Mouse (Mus musculus) lung, embryonic 14.5 days (tissue): ENCODE data around the gene Grip1. TPM values are rescaled to one million over a fixed set of nuclear protein-coding genes. Genes with fewer than 3 reads are reported as not detected.

Experiments used
- ATAC-seq: fragments of 200-750 bp; cut with Nextera tagmentation; 2 replicates; pipeline ENCODE4 v1.8.0; 2017; ENCODE audit warnings: mild to moderate bottlenecking, moderate TSS enrichment, moderate library complexity; ENCODE audit not compliant: insufficient read depth
- DNase-seq: peaks from one replicate; pipeline ENCODE4 v3.0.0-alpha.2; 2015
- H3K27ac ChIP-seq: fragments of 300-500 bp; sonication (generic); 2 replicates; pipeline ENCODE4 v1.5.1; 2014; ENCODE audit warnings: low read depth, mild to moderate bottlenecking, moderate library complexity
- H3K27me3 ChIP-seq: fragments of 300-500 bp; sonication (generic); 2 replicates; pipeline ENCODE4 v1.6.1; 2014; ENCODE audit warnings: low read length, control low read depth; ENCODE audit not compliant: insufficient read depth
- H3K36me3 ChIP-seq: fragments of 300-500 bp; sonication (generic); 2 replicates; pipeline ENCODE4 v1.6.1; 2014; ENCODE audit warnings: control low read depth; ENCODE audit not compliant: insufficient read depth
- H3K4me1 ChIP-seq: fragments of 300-500 bp; sonication (generic); 2 replicates; pipeline ENCODE4 v1.6.1; 2014; ENCODE audit warnings: antibody characterized with exemption, control low read depth; ENCODE audit not compliant: insufficient read depth
- H3K4me2 ChIP-seq: fragments of 300-500 bp; sonication (generic); 2 replicates; pipeline ENCODE4 v1.6.1; 2014; ENCODE audit warnings: mild to moderate bottlenecking
- H3K4me3 ChIP-seq: fragments of 300-500 bp; sonication (generic); 2 replicates; pipeline ENCODE4 v1.5.1; 2014; ENCODE audit warnings: low read depth, low read length
- H3K9ac ChIP-seq: fragments of 300-500 bp; sonication (generic); 2 replicates; pipeline ENCODE4 v1.6.1; 2014
- H3K9me3 ChIP-seq: fragments of 300-500 bp; sonication (generic); 2 replicates; pipeline ENCODE4 v1.6.1; 2016; ENCODE audit warnings: low read depth, low read length, control low read depth
- CTCF ChIP-seq: IDR thresholded peaks from 2 replicates; pipeline ENCODE4 v1.5.1; 2016; ENCODE audit warnings: antibody characterized with exemption, low read depth
- WGBS: fragments of 180-500 bp; shearing (Covaris S2); extraction: QIAGEN DNeasy Blood & Tissue Kit; methylation state at CpG from one replicate; pipeline ENCODE4 v1.1.7; 2014; 5-methylcytosine and 5-hydroxymethylcytosine counted together
- polyA plus RNA-seq: library from polyadenylated mRNA; unstranded; fragments of >200 nt; fragmentation: Nextera tagmentation; extraction: Ambion mirVana; gene quantifications from 2 replicates; pipeline ENCODE4 v1.2.1, GENCODE M21; 2014

Gene Grip1
- polyA plus RNA-seq, 1 experiment from 2014 or later, result 2.6 TPM

GRCm38 (mm10) chr10:119735011-119735992 lies 281.7 kb downstream of the Grip1 start:
- no peak overlapping the region for H3K4me3 ChIP-seq
- no peak overlapping the region for H3K4me2 ChIP-seq
- no peaks in the 10 kb centered on the region for H3K9me3 ChIP-seq
- no peak overlapping the region for H3K9ac ChIP-seq
- no peaks in the 10 kb centered on the region for H3K4me1 ChIP-seq
- no peak for TF ChIP-seq CTCF
- no peak for DNase-seq
- no peak for ATAC-seq
- 71% methylated on average over 19 of the region's 19 CpGs for WGBS
- no peaks in the 10 kb centered on the region for H3K36me3 ChIP-seq
- H3K27me3 ChIP-seq, result no peaks in the 10 kb centered on the region
- H3K27ac ChIP-seq, result no peak overlapping the region

- H3K4me2 ChIP-seq, result no peak overlapping the region
- DNase-seq, result no peak
- no peaks in the 10 kb centered on the region for H3K9me3 ChIP-seq
- H3K36me3 ChIP-seq, result no peaks in the 10 kb centered on the region
- TF ChIP-seq CTCF, result no peak
- H3K27ac ChIP-seq, result no peak overlapping the region
- H3K9ac ChIP-seq, result no peak overlapping the region
- H3K4me3 ChIP-seq, result no peak overlapping the region
- H3K4me1 ChIP-seq, result no peaks in the 10 kb centered on the region
- WGBS, result 71% methylated on average over 7 of the region's 7 CpGs
- no peaks in the 10 kb centered on the region for H3K27me3 ChIP-seq
- no peak for ATAC-seq
Measured at GRCm38 (mm10) chr10:119739466-119739865, 285.8 kb downstream of the Grip1 start.

- no peak overlapping the region for H3K9ac ChIP-seq
- 71% methylated on average over 8 of the region's 8 CpGs for WGBS
- ATAC-seq (no peak), DNase-seq (no peak)
- no peaks in the 10 kb centered on the region for H3K36me3 ChIP-seq
- H3K4me2 ChIP-seq, result no peak overlapping the region
- no peak overlapping the region for H3K4me3 ChIP-seq
- no peaks in the 10 kb centered on the region for H3K9me3 ChIP-seq
- TF ChIP-seq CTCF, result no peak
- no peaks in the 10 kb centered on the region for H3K27me3 ChIP-seq
- no peak overlapping the region for H3K27ac ChIP-seq
- no peaks in the 10 kb centered on the region for H3K4me1 ChIP-seq
Measured at GRCm38 (mm10) chr10:119742722-119743121, 289.1 kb downstream of the Grip1 start.

GRCm38 (mm10) chr10:119752361-119752798 lies 298.8 kb downstream of the Grip1 start:
- no peaks in the 10 kb centered on the region for H3K27me3 ChIP-seq
- H3K27ac ChIP-seq, result no peak overlapping the region
- H3K36me3 ChIP-seq, result no peaks in the 10 kb centered on the region
- no peaks in the 10 kb centered on the region for H3K4me1 ChIP-seq
- ATAC-seq, result peak; percentile 41; the same call in 1 of the 2 replicates
- no peaks in the 10 kb centered on the region for H3K9me3 ChIP-seq
- H3K4me3 ChIP-seq, result no peak overlapping the region
- no peak for DNase-seq
- H3K4me2 ChIP-seq, result no peak overlapping the region
- no peak overlapping the region for H3K9ac ChIP-seq
- TF ChIP-seq CTCF, result no peak
- 63% methylated on average over 6 of the region's 6 CpGs for WGBS

- Histone ChIP-seq H3K4me2 (no peak overlapping the region), H3K4me3 (no peak overlapping the region), H3K36me3 (no peaks in the 10 kb centered on the region), H3K27ac (no peak overlapping the region), H3K27me3 (no peaks in the 10 kb centered on the region), H3K9ac (no peak overlapping the region), H3K9me3 (no peaks in the 10 kb centered on the region), H3K4me1 (no peaks in the 10 kb centered on the region)
- DNase-seq, result no peak
- WGBS, result 66% methylated on average over 7 of the region's 7 CpGs
- no peak for ATAC-seq
- TF ChIP-seq CTCF, result no peak
Measured at GRCm38 (mm10) chr10:119756271-119756670, 302.6 kb downstream of the Grip1 start.

GRCm38 (mm10) chr10:119757219-119757618 lies 303.6 kb downstream of the Grip1 start:
- WGBS, result 79% methylated on average over 6 of the region's 6 CpGs
- TF ChIP-seq CTCF, result no peak

More at GRCm38 (mm10) chr10:119757219-119757618, 303.6 kb downstream of the Grip1 start:
- H3K27ac ChIP-seq, result no peak overlapping the region
- H3K36me3 ChIP-seq, result no peaks in the 10 kb centered on the region
- H3K4me1 ChIP-seq, result no peaks in the 10 kb centered on the region
- H3K4me2 ChIP-seq, result no peak overlapping the region
- DNase-seq (no peak), ATAC-seq (no peak)
- no peak overlapping the region for H3K4me3 ChIP-seq
- no peaks in the 10 kb centered on the region for H3K27me3 ChIP-seq
- H3K9me3 ChIP-seq, result no peaks in the 10 kb centered on the region
- H3K9ac ChIP-seq, result no peak overlapping the region
